Mouse (Mus musculus): Measurements from ENCODE around the gene Smoc1. TPM values are rescaled to one million over a fixed set of nuclear protein-coding genes. Genes with fewer than 3 reads are reported as not detected.

Gene Smoc1
- polyA plus RNA-seq, 1 experiment: 5.0 TPM

DNA sequence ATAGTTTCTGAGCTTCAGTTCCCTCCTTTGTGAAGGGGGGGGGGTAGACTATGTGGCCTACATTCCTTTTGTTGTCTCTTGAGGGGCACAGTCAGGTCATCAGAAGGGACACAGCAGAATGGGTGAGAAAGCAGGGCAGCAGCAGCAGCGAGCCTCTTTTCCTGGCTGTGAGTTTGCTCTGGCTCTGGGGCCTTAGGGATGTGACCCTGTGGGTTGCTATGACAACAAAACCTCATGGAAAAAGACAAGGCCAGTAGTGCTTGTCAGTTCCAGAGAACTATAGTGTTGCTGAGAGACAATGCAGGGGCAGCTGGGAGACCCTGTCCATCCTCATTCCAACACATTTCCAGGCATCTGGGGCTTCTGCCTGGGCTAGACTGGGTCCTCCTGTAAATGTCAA, 176.6 kb downstream of the Smoc1 start:
- Histone ChIP-seq H3K4me1 (ENCODE audit: control insufficient read depth, insufficient read depth, low read length) (no peaks in the 10 kb centered on the region), H3K4me3 (replicated peaks; ENCODE audit: extremely low read depth, low read depth, low read length) (no peak overlapping the region)
- TF ChIP-seq POLR2A (IDR thresholded peaks at IDR 0.05; ENCODE audit: borderline replicate concordance, extremely low read depth, low read depth, low read length): no peak
- TF ChIP-seq CTCF (IDR thresholded peaks at IDR 0.05; ENCODE audit: insufficient read depth, low read length): no peak
- WGBS: 11% methylated on average over 1 of the region's 1 CpGs
- no peak for DNase-seq

DNA sequence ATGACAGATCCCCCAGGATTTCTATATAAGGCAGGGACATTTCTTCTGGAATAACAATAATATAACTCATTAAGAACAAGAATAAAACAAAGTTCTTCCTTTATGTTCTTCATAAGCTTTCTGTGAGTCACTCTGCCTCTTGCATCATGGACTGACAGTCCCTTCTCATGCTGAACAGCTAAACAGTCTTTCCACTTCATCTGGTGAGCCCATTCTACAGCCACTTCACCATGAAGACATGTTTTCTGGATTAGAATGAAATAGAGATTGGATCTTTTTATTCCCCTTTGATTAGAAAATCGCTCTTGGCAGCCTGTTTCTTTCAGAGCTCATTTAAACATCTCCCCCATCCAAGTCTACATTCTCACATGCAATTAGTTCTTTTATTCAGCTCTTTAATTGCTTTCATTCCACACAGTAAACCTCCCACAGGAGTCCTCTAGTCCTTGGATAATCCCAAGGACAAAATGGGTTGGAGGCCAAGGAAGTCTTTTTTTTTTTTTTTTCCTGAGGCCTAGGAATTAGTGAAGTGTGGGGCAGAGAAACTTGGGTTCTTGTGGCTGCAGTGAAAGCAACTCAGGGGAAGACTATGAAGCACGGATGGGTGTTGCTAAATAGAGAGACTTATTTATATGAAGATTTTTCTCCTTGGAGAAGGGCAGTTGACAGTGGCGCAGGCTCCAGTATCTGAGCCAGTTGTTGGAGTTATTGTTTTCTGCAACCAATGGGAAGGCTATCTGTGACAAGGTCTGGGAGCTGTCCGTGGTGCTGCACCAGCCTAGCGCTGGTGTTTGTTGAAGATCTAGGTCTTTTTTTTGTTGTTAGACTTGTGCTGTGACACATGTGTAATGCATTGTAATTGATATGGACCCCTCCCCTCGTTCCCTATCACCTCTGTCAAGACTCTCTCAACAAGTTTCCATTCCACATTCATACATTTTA, 179.3 kb downstream of the Smoc1 start:
- Histone ChIP-seq H3K4me3 (replicated peaks; ENCODE audit: extremely low read depth, low read depth, low read length) (no peak overlapping the region), H3K4me1 (ENCODE audit: control insufficient read depth, insufficient read depth, low read length) (no peaks in the 10 kb centered on the region)
- 20% methylated on average over 6 of the region's 6 CpGs for WGBS
- TF ChIP-seq CTCF (IDR thresholded peaks at IDR 0.05; ENCODE audit: insufficient read depth, low read length) (no peak), POLR2A (IDR thresholded peaks at IDR 0.05; ENCODE audit: borderline replicate concordance, extremely low read depth, low read depth, low read length) (no peak)
- DNase-seq: peak; percentile 5

DNA sequence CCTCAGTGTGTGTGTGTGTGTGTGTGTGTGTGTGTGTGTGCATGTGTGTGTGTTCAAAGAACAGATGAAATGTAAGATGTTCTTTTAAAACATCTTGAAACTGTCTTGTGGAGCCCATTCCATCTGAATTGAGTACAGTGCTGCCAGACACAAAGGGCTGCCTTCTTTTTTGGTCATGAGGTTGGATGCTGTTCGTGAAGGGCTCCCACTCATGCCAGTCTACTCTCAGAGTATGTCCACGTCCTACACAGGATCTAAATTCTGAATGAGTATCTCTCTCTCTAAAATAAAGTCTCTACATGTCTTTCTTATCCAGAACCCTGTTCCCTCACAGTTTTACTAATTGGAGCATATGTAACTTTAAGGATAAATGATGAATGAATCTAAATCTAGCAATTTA, 182.0 kb downstream of the Smoc1 start:
- no peak overlapping the region for H3K4me3 ChIP-seq (replicated peaks; ENCODE audit: extremely low read depth, low read depth, low read length)
- no peak for DNase-seq
- 29% methylated on average over 2 of the region's 2 CpGs for WGBS
- TF ChIP-seq POLR2A (IDR thresholded peaks at IDR 0.05; ENCODE audit: borderline replicate concordance, extremely low read depth, low read depth, low read length) (no peak), CTCF (IDR thresholded peaks at IDR 0.05; ENCODE audit: insufficient read depth, low read length) (no peak)
- no peaks in the 10 kb centered on the region for H3K4me1 ChIP-seq (ENCODE audit: control insufficient read depth, insufficient read depth, low read length)

DNA sequence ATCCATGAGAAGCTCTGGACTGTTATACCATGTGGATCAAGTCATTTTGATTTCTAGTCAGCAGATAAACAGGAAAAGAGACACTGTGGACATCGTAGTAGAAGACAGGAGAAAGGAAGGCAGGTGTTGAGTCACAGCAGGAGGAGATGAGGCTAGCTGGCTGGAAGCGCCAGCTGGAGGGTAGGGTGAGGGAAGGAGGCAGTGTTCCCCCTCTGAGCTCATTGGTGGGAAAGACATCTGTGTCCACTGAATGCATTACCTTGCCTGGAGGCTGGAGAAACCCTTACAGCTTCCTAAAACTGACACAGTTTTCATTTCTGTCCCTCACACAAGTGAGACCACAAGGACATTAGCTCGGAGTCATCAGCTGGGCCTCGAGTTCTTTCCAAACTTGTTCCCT, 192.7 kb downstream of the Smoc1 start:
- no peak for TF ChIP-seq CTCF (IDR thresholded peaks at IDR 0.05; ENCODE audit: insufficient read depth, low read length)
- TF ChIP-seq POLR2A (IDR thresholded peaks at IDR 0.05; ENCODE audit: borderline replicate concordance, extremely low read depth, low read depth, low read length): no peak
- Histone ChIP-seq H3K4me1 (ENCODE audit: control insufficient read depth, insufficient read depth, low read length) (no peaks in the 10 kb centered on the region), H3K4me3 (replicated peaks; ENCODE audit: extremely low read depth, low read depth, low read length) (no peak overlapping the region)
- DNase-seq: no peak
- 56% methylated on average over 4 of the region's 4 CpGs for WGBS

DNA sequence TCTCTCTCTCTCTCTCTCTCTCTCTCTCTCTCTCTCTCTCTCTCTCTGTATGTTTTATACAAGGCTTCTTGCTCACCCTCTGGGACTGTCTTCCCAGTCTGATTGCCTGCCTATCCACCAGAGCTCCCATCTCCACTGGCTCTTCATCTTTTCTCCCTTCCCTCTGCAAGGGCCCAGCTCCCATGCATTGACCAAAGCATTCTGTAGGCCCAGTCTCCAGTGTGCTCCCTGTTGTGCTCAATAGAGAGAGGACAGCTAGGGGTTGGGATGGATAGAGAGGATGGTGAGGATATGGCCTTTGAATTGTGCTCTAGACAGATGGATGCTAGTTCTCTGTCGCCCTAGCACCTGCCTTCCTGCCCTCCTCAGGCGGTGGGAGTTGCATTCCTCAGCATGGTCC, 196.7 kb downstream of the Smoc1 start:
- whole genome bisulfite sequencing: 41% methylated on average over 2 of the region's 2 CpGs
- no peak for DNase-seq
- Histone ChIP-seq H3K4me1 (ENCODE audit: control insufficient read depth, insufficient read depth, low read length) (no peaks in the 10 kb centered on the region), H3K4me3 (replicated peaks; ENCODE audit: extremely low read depth, low read depth, low read length) (no peak overlapping the region)
- TF ChIP-seq POLR2A (IDR thresholded peaks at IDR 0.05; ENCODE audit: borderline replicate concordance, extremely low read depth, low read depth, low read length) (no peak), CTCF (IDR thresholded peaks at IDR 0.05; ENCODE audit: insufficient read depth, low read length) (no peak)

DNA sequence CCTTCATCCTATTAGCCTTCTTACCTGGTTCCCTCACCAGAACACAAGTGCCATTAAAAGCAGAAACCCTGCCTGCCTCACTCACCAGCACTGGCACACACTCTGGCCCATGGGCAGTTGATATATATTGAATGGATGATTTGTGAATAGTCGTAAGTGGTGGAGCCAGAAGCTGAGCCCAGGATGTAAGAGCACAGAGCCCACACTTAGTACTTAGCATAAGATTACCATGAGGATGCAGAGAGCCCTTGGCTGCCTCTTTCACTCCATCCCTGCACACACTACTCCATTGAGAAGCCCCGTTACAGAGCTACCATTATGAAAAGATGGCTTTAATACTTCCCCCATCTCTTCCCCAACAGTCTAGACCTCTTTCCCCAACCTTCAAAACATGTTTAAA, 198.2 kb downstream of the Smoc1 start:
- Histone ChIP-seq H3K4me1 (ENCODE audit: control insufficient read depth, insufficient read depth, low read length) (no peaks in the 10 kb centered on the region), H3K4me3 (replicated peaks; ENCODE audit: extremely low read depth, low read depth, low read length) (no peak overlapping the region)
- no peak for DNase-seq
- TF ChIP-seq POLR2A (IDR thresholded peaks at IDR 0.05; ENCODE audit: borderline replicate concordance, extremely low read depth, low read depth, low read length): no peak
- no peak for TF ChIP-seq CTCF (IDR thresholded peaks at IDR 0.05; ENCODE audit: insufficient read depth, low read length)
- WGBS: 73% methylated on average over 2 of the region's 2 CpGs

DNA sequence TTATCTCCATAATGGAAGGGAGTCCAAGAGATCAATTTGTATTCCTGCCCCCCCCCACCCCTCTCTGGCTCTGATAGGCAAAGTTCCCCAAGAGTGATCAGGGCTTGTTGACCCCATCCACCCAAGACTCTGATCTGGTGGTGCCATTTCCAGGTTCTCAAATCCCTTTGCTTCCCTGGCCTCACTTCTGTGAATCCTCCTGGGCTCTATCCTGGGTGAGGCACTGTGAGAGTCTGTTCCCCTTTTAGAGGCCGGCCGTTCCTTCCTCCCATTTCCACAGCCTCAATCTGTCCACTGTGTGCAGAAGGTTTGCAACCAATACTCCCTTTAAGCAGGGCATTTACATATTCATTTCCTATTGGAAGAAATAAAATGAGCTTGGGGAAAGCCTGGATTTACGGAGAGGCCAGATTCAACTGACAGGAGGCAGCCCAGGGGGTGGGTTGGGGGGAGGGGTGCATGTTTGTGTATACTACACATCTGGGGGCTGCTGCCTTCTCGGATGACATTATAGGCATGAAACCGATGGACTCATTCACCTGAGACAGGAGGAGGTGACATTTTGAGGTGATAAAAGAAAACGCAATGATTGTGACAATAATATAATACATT, 199.5 kb downstream of the Smoc1 start:
- no peaks in the 10 kb centered on the region for H3K4me1 ChIP-seq (ENCODE audit: control insufficient read depth, insufficient read depth, low read length)
- no peak overlapping the region for H3K4me3 ChIP-seq (replicated peaks; ENCODE audit: extremely low read depth, low read depth, low read length)
- 36% methylated on average over 6 of the region's 6 CpGs for WGBS
- no peak for TF ChIP-seq POLR2A (IDR thresholded peaks at IDR 0.05; ENCODE audit: borderline replicate concordance, extremely low read depth, low read depth, low read length)
- no peak for TF ChIP-seq CTCF (IDR thresholded peaks at IDR 0.05; ENCODE audit: insufficient read depth, low read length)
- no peak for DNase-seq

DNA sequence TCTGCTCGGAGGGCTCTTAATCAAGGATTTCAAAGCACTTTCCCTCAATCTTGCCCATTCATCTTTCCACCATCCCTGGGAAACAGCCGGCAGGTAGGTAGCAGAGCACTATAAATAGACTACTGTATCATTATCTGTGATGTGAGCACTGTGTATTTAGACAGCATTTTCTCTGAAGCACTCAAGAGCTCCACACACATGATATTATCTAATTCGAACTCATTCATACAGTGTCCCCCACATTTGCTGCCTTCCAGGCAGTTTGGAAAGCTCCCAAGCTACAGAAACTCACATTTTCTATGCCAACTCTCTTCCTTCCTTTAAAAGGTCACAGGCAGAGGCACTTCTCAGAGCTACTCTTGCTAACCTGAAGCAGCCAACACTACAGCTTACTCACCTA, 200.0 kb downstream of the Smoc1 start:
- Histone ChIP-seq H3K4me3 (replicated peaks; ENCODE audit: extremely low read depth, low read depth, low read length) (no peak overlapping the region), H3K4me1 (ENCODE audit: control insufficient read depth, insufficient read depth, low read length) (no peaks in the 10 kb centered on the region)
- WGBS: 53% methylated on average over 3 of the region's 3 CpGs
- no peak for TF ChIP-seq POLR2A (IDR thresholded peaks at IDR 0.05; ENCODE audit: borderline replicate concordance, extremely low read depth, low read depth, low read length)
- TF ChIP-seq CTCF (IDR thresholded peaks at IDR 0.05; ENCODE audit: insufficient read depth, low read length): no peak
- no peak for DNase-seq

DNA sequence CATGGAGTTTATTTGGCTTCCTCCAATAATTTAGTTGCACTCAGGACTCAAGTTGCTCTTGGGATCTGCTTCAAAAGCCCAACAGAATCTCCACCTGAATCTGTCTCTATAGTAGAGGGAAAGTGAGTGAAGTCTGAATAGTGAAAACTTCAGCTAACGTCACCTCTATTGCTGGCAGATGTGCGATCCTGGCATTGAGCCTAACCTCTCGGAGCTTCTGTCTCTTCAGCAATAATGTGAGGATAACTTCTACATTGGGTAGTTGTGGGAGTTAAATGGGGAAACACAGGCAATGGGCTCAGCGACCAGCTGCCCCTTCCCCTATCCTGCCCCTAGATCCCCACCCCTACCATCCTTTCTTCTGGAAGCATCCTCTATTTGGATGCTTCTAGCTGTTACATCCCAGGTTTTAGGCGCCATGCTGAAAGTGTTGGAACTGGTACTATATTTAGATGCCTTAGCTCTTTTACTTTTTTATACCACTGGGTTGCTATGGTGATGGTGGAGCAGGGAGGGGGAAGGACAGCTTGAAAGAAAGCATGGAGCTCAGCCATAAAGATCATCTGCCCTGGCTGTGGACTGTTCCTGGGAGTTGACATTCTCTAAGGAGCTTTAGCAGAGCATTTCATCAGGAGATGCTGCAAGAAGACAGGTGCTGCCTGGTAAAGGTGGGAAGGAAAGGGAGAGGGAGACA, 201.3 kb downstream of the Smoc1 start:
- no peaks in the 10 kb centered on the region for H3K4me1 ChIP-seq (ENCODE audit: control insufficient read depth, insufficient read depth, low read length)
- TF ChIP-seq CTCF (IDR thresholded peaks at IDR 0.05; ENCODE audit: insufficient read depth, low read length) (no peak), POLR2A (IDR thresholded peaks at IDR 0.05; ENCODE audit: borderline replicate concordance, extremely low read depth, low read depth, low read length) (no peak)
- no peak for DNase-seq
- no peak overlapping the region for H3K4me3 ChIP-seq (replicated peaks; ENCODE audit: extremely low read depth, low read depth, low read length)
- 71% methylated on average over 5 of the region's 5 CpGs for WGBS
